Mouse (Mus musculus) cortical plate, adult 2 months (tissue): ENCODE measurements around the gene Atxn7l2.

ENCODE experiments used
- CTCF ChIP-seq: fragments of 200-500 bp; IDR thresholded peaks from 2 replicates; pipeline ENCODE4 v1.5.1; 2011; ENCODE audit warnings: mild to moderate bottlenecking, control low read depth, low read length; ENCODE audit not compliant: insufficient read depth; ENCODE audit errors: extremely low read depth
- POLR2A ChIP-seq: fragments of 200-500 bp; IDR thresholded peaks from 2 replicates; pipeline ENCODE4 v1.6.1; 2011; ENCODE audit warnings: mild to moderate bottlenecking, low read length, control low read depth; ENCODE audit not compliant: insufficient read depth; ENCODE audit errors: extremely low read depth

- TF ChIP-seq POLR2A, result no peak
- no peak for TF ChIP-seq CTCF
Measured at GRCm38 (mm10) chr3:108205601-108206000, 5.1 kb downstream of the Atxn7l2 start.
